Mouse (Mus musculus): ENCODE results near the gene B3galnt1.

DNA sequence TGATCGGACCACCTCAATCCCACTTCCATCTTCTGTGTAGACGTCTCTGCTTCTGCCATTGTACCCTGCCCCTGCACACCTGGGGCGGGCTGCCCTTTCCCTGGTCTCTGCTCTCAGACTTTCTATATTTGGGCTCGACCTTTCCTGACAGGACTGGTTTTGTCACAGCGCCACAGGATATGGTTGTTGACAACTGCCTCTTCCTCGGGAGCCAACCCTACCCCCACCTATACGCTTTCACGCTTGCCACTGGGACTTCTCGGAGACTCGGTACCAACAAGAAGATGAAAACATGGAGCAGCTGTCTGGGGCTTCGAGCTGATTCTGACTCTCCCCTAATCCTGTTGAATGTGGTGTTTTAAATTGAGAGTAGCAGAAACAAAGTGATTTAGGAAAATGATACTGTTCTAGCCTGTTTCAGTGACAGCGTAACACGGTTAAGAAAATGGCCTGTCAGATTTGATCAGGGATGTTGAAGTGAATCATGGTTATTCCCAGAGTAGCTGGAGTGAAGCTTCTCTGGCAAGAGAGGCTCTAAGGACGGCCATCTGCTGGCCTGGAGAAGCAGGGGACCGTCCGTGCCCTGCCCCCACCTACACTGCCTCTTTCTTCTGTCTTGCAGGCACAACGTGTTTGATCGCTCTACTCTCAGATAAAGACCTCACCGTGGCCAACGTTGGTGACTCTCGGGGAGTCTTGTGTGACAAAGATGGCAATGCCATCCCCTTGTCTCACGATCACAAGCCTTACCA lies 49.9 kb downstream of the B3galnt1 start:
- TF ChIP-seq CTCF (IDR thresholded peaks at IDR 0.05; ENCODE audit: low read depth, low read length) (no peak), POLR2A (IDR thresholded peaks at IDR 0.05; ENCODE audit: borderline replicate concordance, low read depth, low read length) (no peak)
